ENCODE assay signal across 16 mouse cellular contexts in genomic region chr6:47469760-47470159, GRCm38 (mm10).
"Had no signal": no experiment of that assay in that cellular context is flagged by ENCODE, and none has a peak within 500 bp of the region (broad histone marks: within the 10 kb centered on the region; RNA-seq: fewer than 3 reads in every experiment).

No protein-coding gene starts in this region.

- H3K4me1 ChIP-seq: neural tube, embryonic 13.5 days; neural tube, embryonic 15.5 days; stomach, embryonic 15.5 days had no signal

- DNase-seq: retina, postnatal 1 day; right cerebral cortex, adult 18-20 months; right cerebral cortex, postnatal 14 days; right cerebral cortex, postnatal 25 days; right cerebral cortex, postnatal 4 days; spleen, adult 18-20 months; thymus, adult 18-20 months; thymus, adult 2 months; thymus, postnatal 14 days; thymus, postnatal 25 days; thymus, postnatal 36 days; thymus, postnatal 4 days had no signal

- H3K9me3 ChIP-seq: neural tube, embryonic 13.5 days; neural tube, embryonic 15.5 days; stomach, embryonic 15.5 days had no signal

- H3K4me2 ChIP-seq: neural tube, embryonic 13.5 days; neural tube, embryonic 15.5 days; stomach, embryonic 15.5 days had no signal

- H3K27me3 ChIP-seq: neural tube, embryonic 13.5 days; neural tube, embryonic 15.5 days; stomach, embryonic 15.5 days had no signal

- H3K36me3 ChIP-seq: neural tube, embryonic 15.5 days; stomach, embryonic 15.5 days had no signal

- H3K4me3 ChIP-seq: neural tube, embryonic 13.5 days; neural tube, embryonic 15.5 days; stomach, embryonic 15.5 days had no signal

- H3K9ac ChIP-seq: neural tube, embryonic 13.5 days; neural tube, embryonic 15.5 days; stomach, embryonic 15.5 days had no signal

- H3K27ac ChIP-seq: neural tube, embryonic 13.5 days; neural tube, embryonic 15.5 days; stomach, embryonic 15.5 days; stomach, postnatal 0 days had no signal
